Mouse (Mus musculus) 3134 (cell line): ENCODE measurements around the gene Wfdc6a.

Experiments
- DNase-seq: peaks from one replicate; pipeline ENCODE4 v3.0.0-alpha.2; 2011; ENCODE audit warnings: low spot score; ENCODE audit not compliant: insufficient read length; ENCODE audit errors: extremely low read depth

Wfdc6a gene

GRCm38 (mm10) chr2:164551502-164551901 is 33.7 kb downstream of the Wfdc6a start:
- DNase-seq: no peak

GRCm38 (mm10) chr2:164550895-164551269 is 34.4 kb downstream of the Wfdc6a start:
- DNase-seq: no peak

DNA sequence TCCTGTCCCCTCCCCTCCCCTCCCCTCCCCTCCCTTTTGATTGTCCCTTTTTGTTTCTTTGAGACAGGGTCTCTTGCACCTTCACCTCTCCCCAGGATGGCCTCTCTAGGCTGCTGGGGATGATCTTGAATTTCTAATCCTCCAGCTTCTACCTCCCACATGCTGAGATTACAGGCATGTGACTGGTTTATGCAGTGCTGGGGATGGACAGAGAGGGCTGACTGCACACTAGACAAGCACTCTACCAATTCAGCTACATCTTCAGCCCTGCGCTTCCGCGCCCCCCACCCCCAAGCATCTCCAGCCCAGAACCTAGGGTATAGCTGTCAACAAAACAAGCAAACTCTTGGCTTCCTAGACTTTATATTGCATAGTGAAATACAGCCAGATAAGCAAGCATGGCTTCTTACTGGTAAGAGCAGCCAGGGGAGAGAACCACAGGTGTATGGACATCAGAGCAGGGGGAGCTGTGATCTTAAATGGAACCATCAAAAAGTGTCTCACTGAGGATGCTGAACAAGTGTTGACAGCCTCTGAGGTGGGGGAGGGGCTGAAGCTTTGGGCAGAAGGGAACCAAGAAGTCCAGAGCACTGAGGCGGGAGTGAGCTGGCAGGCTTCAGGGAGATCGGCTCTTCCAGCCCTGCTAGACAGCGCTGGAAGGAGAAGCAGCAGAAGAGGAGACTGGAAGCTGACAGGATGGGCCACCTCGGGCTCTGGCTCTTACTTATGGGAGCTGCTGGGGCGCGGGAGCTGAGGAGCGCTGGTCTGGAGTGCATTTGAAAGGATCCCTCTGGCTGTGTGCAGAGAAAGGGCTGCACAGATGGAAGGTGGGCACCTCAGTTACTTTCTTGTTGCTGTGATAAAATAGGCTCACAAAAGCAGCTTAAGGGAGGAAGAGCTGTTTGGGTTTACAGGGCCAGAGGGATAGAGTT is 35.0 kb downstream of the Wfdc6a start:
- DNase-seq: no peak

DNA sequence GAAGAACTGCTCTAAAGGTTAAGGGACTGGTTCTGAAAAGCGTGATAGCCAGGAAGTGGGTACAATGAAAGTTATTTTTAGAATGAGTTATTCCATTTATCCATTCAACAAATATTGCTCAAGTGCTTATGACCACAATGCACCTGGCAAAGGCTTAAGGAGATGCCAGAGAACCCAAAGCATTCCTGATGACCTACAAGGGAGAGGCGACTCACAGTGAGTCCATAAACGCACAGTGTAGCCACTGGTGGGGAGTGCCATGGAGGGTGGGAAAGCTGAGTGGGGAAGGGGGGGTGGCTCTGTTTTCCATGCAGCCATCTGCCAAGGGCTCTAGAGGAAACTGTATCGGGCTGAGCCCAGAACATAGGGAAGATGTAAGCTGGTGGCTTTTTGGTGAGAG is 35.9 kb downstream of the Wfdc6a start:
- peak; percentile 62 for DNase-seq

- no peak for DNase-seq
Observed at GRCm38 (mm10) chr2:164544454-164545097, 40.7 kb downstream of the Wfdc6a start.

GRCm38 (mm10) chr2:164543745-164544144 is 41.5 kb downstream of the Wfdc6a start:
- no peak for DNase-seq

DNA sequence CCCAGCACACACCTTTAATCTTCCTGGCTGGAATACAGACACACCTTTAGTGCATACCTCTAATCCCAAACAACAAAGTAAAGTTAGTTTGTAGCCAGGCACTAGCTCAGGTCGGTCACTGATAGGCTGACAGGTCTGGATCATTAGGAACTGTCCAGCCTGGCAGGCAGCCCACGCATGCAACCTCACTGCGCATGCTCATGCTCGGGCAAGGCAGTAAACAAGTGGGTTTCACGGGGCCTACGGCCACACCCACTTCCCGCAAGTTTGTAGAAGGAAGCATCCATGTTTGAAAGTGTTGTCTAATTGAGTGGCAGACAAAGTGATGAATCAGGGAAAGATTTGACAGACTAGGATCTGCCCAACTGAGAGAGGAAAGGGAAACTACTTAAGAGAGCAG is 42.6 kb downstream of the Wfdc6a start:
- DNase-seq: no peak

GRCm38 (mm10) chr2:164542132-164542531 is 43.1 kb downstream of the Wfdc6a start:
- no peak for DNase-seq

DNA sequence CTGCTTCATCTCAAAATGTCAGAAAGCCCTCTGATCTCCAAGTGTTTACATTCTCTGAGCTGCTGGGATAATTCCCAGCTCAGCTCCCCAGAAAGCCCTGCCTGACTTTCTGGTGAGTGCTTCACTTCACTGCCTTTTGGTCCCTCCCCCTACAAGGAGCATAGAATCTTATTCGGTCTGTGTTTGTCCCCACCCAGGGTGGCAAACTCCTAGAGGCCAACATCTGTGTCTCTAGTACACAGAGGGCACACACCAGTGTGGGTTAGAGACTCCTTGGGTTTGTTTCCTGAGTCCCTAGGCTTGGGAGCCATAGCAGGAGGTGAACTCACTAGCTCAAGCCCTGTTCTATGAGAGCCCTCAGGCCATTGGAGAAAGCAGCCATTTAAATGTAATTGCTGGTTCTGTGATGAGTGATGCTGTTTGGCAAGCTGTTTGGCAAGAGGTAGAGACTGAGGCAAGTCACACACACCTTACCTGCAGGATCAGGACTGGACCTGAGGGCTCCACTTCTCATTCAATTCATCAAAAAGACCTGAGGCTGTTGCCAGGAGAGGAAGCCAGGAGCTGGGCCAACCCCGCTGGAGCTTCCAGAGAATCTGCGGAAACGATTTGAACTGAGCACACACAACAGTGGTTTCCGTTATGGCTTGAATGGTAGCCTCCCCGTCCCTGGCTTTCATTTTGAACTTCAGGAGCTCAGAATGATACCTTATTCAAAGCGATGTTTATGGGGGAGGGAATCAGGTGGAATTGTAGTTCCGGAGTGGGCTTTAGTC is 44.4 kb downstream of the Wfdc6a start:
- no peak for DNase-seq

DNA sequence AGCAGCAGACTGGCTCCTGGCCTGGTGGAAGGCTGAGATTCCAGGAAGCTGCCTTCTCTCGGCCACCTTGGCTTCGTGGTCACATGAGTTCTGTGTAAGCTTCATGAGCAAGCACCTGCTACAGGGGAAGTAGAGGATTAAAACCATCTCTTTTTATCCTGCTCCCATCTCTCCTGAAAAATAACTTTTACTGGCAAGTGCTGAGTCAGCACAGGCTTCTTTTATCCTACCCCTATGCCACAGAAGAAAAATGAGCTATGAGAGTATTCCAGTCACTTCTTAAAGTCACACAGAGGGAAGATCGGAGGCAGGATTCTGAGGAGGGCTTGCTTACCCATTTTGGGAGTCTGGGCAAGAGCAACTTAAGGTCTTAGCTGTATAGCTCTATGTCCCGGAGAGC is 48.2 kb downstream of the Wfdc6a start:
- no peak for DNase-seq

- no peak for DNase-seq
Observed at GRCm38 (mm10) chr2:164534315-164534714, 50.9 kb downstream of the Wfdc6a start.

DNA sequence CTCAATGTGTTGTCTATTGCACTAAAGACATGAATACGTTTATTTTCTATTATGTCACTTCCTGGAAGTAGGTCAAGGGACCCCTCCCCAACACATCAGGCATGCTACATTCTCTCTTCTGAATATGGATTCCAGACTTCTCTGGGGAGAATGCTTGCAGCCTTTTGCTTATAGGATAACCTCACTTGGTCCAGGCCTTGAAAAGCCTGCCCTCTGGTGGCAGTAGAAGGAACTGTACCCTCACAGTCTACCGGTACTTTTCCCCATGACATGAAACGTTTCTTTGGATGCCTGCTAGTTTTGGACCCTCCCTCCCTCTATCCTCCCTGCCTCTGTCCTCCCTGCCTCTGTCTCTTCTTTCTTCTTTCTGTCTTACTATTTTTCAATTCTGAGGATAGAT is 54.1 kb downstream of the Wfdc6a start:
- DNase-seq: no peak
